Mouse (Mus musculus): ENCODE results near the gene Rab3gap1. TPM values are rescaled to one million over a fixed set of nuclear protein-coding genes. Genes with fewer than 3 reads are reported as not detected.

Rab3gap1 gene
- 51.0 TPM for polyA plus RNA-seq (2015; fragmentation: Illumina TruSeq; extraction: RNeasy Lipid Tissue Mini Kit (QIAGEN cat#74804); ENCODE audit: insufficient read depth, low replicate concordance)

GRCm38 (mm10) chr1:127868300-127869261 lies at the start of gene Rab3gap1:
Gene Rab3gap1 (plus strand): TSS chr1:127868773.

GRCm38 (mm10) chr1:127854486-127855222 lies 13.9 kb upstream of the Rab3gap1 start, which contains the start of gene Map3k19:
Gene Map3k19 (minus strand): TSS chr1:127855031.

Other genes with a start within 250 kb of the Rab3gap1 start
- gene Tmem163, start 189.2 kb upstream of the Rab3gap1 start, polyA plus RNA-seq (2015; fragmentation: Illumina TruSeq; extraction: RNeasy Lipid Tissue Mini Kit (QIAGEN cat#74804); ENCODE audit: insufficient read depth, low replicate concordance) = 5.6 TPM
- 1.6 TPM for gene Acmsd, start 139.4 kb upstream of the Rab3gap1 start, polyA plus RNA-seq (2015; fragmentation: Illumina TruSeq; extraction: RNeasy Lipid Tissue Mini Kit (QIAGEN cat#74804); ENCODE audit: insufficient read depth, low replicate concordance)
- gene Ccnt2, start 94.6 kb upstream of the Rab3gap1 start, polyA plus RNA-seq (2015; fragmentation: Illumina TruSeq; extraction: RNeasy Lipid Tissue Mini Kit (QIAGEN cat#74804); ENCODE audit: insufficient read depth, low replicate concordance) = 119 TPM
- gene Map3k19, start 13.7 kb upstream of the Rab3gap1 start, polyA plus RNA-seq (2015; fragmentation: Illumina TruSeq; extraction: RNeasy Lipid Tissue Mini Kit (QIAGEN cat#74804); ENCODE audit: insufficient read depth, low replicate concordance) = 12.8 TPM
- 8.1 TPM for gene Zranb3, start 234.3 kb downstream of the Rab3gap1 start, polyA plus RNA-seq (2015; fragmentation: Illumina TruSeq; extraction: RNeasy Lipid Tissue Mini Kit (QIAGEN cat#74804); ENCODE audit: insufficient read depth, low replicate concordance)
- 97.3 TPM for gene R3hdm1, start 234.5 kb downstream of the Rab3gap1 start, polyA plus RNA-seq (2015; fragmentation: Illumina TruSeq; extraction: RNeasy Lipid Tissue Mini Kit (QIAGEN cat#74804); ENCODE audit: insufficient read depth, low replicate concordance)